Mouse (Mus musculus) thymus, postnatal 36 days (tissue): ENCODE results near the gene Kcnj10.

Experiments
- DNase-seq, 2 experiments: peaks; one replicate each; pipeline ENCODE4 v3.0.0; 2022; ENCODE audit warnings: mixed read lengths in 2 of 2

The Kcnj10 gene

GRCm38 (mm10) chr1:172312768-172313561 is 28.0 kb upstream of the Kcnj10 start:
- DNase-seq = no peak

DNA sequence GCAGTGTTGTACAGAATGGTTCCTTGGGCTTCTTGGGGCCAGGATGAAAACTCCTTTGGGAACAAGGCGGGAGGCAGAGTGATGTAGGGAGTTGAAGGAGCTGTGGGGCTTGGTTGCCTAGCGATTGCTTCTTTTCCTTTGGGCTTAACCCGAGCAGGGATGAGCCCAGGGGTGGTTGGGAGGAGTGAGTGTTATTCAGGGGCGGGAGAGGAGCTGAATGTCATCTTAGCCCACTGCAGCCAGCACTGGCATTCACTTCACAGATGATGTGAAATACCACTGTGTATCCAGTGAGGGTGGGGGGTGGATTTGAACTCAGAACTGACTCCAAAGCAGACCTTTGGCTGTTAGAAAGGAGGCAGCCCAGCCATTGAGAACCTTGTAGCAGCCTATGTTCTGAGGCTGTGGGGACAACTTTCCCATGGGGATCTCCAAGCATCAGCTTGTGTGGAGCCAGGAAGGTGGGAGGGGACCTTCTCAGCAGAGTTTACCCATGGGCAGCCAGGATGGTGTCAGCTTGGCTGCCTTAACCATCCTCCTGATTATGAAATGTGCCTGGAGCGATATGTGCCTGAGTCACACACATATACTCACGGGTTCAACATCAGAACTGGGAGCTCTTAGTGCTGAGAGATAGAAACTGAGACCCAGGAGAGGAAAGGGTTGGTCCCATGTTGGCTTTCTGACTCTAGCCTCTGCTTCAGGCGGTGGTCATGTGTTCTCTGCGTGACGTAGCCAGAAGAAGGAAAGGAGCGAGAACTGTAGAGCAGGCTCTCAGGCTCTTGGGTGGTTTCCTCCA is 27.2 kb upstream of the Kcnj10 start:
- no peak for DNase-seq

DNA sequence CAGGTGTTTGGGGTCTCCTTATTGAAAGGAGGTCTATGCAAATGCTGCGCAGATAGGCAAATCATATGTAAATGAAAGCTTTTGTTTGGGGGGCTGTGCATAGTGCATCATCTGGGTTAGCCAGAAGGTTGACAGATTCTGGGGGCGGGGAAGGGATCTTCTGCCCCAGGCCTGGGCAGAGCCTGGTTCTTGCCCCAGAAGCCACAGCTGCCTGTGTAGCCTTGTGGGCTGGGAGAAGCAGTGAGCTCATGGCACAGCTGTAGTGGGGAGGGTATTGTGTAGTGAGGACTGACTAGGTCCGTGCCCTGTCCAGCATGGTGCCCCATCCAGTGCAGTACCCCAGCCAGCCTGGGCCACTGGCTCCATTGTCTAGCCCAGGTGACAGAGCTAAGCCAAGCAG is 26.1 kb upstream of the Kcnj10 start:
- no peak for DNase-seq

GRCm38 (mm10) chr1:172317431-172317830 is 23.6 kb upstream of the Kcnj10 start:
- DNase-seq = no peak

GRCm38 (mm10) chr1:172317946-172318345 is 23.1 kb upstream of the Kcnj10 start:
- no peak for DNase-seq

GRCm38 (mm10) chr1:172318424-172319035 is 22.5 kb upstream of the Kcnj10 start:
- no peak for DNase-seq

GRCm38 (mm10) chr1:172319346-172319745 is 21.7 kb upstream of the Kcnj10 start:
- DNase-seq = no peak

DNA sequence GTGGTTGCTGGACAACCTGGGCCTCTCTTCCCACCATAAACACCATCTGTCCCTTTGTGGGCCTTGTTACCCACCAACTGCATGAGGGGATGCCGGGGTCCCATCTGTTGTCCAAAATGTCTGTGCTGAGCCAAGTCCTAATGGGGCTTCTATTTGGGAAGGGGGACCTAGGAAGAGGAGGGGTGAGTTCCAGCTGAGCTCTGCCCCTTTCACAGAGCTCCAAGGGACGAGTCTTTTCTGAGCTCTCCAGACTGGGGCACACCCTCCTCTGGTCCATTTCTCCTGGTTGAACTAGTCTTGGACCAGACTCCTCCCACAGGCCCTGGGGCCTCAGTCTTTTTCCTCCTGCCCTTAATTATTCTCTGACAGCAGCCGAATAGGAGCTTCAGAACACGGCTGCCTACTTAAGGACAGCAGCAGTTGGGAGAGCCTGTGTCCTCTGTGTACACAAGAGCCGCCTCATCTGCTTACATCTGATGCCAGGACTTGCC is 21.0 kb upstream of the Kcnj10 start:
- DNase-seq = no peak

- DNase-seq = no peak
Observed at GRCm38 (mm10) chr1:172322725-172323124, 18.3 kb upstream of the Kcnj10 start.

GRCm38 (mm10) chr1:172323298-172323697 is 17.7 kb upstream of the Kcnj10 start:
- no peak for DNase-seq

GRCm38 (mm10) chr1:172323801-172324359 is 17.1 kb upstream of the Kcnj10 start:
- DNase-seq = no peak

DNA sequence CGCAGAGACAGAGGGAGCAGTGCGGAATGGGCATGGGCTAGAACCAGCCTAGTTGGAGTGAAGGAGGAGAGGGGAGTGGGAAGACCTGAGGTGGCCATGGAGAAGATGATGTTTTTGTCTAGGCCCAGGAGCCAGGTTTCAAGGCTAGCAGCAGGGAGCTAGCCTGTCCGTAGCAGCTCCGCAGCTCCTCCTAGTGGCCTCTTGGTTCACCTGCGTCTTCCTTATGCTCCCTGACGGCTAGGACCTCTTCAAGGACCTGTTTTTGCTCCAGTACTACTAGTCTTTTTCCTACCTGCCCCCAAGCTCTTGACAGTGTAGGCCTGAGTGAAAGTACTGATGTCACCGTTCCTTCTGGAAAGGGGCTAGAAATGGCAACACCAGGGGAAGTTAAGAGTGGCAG is 16.3 kb upstream of the Kcnj10 start:
- DNase-seq = peak; percentile 59 to 65

DNA sequence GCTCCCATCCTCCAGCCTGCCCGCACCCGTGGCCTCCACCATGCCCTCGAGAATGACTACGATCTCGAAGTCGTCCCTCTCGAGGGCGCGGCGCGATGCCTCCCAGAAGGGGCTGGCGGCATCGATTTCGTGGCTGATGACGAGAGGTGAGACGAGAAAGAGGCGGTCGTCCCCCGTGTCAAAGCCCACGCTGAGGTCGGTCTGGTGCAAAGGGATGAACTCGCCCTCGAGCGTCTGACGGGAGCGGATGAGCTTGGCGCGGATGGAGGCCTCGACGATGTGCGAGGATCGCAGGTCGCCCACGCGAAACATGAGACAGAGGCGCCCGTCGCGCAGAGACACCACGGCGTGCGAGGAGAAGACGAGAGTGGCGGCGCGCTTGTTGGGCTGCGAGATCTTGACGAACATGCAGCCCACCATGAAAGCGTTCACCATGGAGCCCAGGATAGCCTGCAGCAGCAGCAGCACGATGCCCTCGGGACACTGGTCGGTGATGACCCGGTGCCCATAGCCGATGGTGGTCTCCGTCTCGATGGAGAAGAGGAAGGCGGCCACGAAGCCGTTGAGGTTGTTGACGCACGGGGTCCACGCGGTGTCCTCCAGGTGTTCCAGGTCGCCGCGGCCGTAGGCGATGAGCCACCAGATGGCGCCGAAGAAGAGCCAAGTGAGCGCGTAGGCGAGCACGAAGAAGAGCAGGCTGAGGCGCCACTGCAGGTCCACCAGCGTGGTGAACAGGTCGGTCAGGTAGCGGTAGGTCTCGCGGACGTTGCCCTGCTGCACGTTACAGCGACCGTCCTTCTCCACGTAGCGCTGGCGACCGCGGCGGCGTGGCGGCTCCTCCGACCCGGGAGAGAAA is 15.1 kb upstream of the Kcnj10 start:
- peak; percentile 79 to 81 for DNase-seq

GRCm38 (mm10) chr1:172326684-172327083 is 14.3 kb upstream of the Kcnj10 start:
- DNase-seq = no peak

- DNase-seq = no peak
Observed at GRCm38 (mm10) chr1:172327206-172328001, 13.6 kb upstream of the Kcnj10 start.

DNA sequence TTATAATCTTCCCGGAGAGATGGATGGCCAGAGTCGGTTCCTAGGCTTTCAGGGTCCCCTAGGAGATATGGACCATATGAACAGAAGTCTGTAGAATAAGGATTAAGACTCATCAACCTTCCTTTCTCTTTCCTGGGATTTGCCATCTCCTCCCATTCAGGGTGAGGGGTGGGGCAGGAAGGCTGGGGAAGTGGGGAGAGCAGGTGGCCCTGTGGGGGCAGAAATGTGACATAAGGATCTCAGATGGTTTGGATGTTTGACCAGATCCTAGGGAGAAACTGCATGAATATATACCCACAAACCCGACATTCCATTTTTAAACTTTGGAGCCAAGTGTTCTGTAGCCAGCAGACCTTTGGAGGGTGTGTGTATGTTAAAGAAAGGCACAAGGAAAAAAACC is 13.0 kb upstream of the Kcnj10 start:
- DNase-seq = no peak

GRCm38 (mm10) chr1:172328461-172328860 is 12.5 kb upstream of the Kcnj10 start:
- no peak for DNase-seq

GRCm38 (mm10) chr1:172329131-172329530 is 11.9 kb upstream of the Kcnj10 start, which contains the start of gene Kcnj9:
Gene Kcnj9 (minus strand): TSS chr1:172329318.
- no peak for DNase-seq

- no peak for DNase-seq
Observed at GRCm38 (mm10) chr1:172329616-172330015, 11.4 kb upstream of the Kcnj10 start.

- DNase-seq = no peak
Observed at GRCm38 (mm10) chr1:172331422-172331947, 9.5 kb upstream of the Kcnj10 start.

- DNase-seq = no peak
Observed at GRCm38 (mm10) chr1:172332925-172333324, 8.1 kb upstream of the Kcnj10 start.
